Mouse (Mus musculus) cortical plate, adult 2 months (tissue): ENCODE data around the gene Prkaa2.

Experiments used
- CTCF ChIP-seq: fragments of 200-500 bp; IDR thresholded peaks from 2 replicates; pipeline ENCODE4 v1.5.1; 2011; ENCODE audit warnings: mild to moderate bottlenecking, control low read depth, low read length; ENCODE audit not compliant: insufficient read depth; ENCODE audit errors: extremely low read depth
- POLR2A ChIP-seq: fragments of 200-500 bp; IDR thresholded peaks from 2 replicates; pipeline ENCODE4 v1.6.1; 2011; ENCODE audit warnings: mild to moderate bottlenecking, low read length, control low read depth; ENCODE audit not compliant: insufficient read depth; ENCODE audit errors: extremely low read depth

DNA sequence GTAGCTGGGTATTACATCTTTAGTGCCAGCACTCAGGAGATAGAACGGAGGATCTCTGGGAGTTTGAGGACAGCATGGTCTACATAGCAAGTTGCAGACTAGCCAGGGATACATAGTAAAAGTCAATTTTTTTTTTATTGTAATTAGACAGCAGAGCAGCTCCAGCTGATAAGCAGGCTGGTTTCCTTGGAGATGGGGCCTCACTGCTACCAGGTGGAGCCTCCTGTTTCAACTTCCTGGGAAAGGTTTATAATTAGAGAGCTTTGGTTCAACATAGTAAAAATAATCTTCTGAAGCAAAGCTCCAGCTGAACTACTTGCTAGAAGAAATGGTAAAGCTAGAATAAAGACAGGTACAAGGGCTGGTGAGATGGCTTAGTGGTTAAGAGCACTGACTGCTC is 59.6 kb downstream of the Prkaa2 start:
- TF ChIP-seq CTCF (no peak), POLR2A (no peak)
